Mouse (Mus musculus): ENCODE measurements at regions not wholly inside any gene's neighbourhood (a gene's known extent, or its start where the extent isn't known, plus 50 kb on each side); places are given as distances from the start of the nearest gene placed in this dataset.

DNA sequence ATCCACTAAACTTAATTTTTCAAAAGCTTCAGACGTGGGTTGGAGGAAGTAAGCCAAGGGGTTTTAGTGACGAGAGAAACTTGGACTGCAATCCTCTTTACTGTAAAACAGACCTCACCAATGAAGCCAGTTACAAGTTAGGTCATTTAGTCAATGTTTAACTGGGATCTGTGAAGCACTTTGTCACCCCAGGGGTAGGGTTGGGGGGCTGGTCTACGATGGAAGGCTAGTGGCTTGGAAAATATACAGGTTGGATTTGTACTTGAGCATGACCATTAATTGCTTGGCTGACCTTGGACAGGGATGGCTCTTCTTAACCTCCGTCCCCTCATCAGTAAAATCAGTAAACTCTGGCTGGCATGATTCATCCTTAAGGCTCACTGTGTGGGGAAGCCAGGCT lies 142.2 kb downstream of the Pax1 start:
- DNase-seq (ENCODE audit: low spot score) = no peak

DNA sequence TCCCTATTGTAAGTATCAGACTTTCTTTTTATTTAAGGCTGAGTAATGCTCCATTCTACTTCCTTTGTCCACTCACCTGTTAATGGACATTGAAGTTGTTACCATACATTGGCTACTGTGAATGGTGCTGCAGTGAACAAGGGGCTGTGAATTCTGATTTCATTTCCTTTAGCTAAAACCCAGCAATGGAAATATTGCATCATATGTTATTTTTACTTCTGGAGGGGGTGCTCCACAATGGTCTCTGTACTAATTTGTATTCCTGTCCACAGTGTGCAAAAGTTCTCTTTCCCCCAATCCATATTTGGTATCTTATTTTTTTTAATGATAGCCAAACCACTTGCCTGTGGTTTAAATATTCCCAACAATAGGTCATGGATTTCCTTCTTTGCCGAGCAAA lies 137.0 kb downstream of the Pax1 start:
- no peak for DNase-seq (ENCODE audit: low spot score)

DNA sequence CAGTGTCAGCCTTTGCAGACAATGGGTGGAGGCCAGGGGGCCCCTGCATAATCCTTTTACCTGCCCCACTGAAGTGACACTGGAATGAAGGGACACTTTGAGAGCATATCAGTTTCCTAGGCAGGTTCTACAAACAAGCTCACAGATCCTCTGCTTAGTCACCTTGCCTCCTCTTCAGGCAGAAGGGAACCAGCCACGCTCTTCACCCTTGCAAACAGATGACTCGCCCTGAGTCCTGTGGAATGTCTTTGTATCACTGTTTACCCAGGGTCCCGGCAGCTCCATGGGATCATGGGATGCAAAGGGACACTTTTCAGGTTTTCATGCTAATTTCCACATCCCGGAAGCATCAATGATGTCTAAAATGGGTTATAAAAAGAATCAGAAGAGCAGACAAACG lies 94.2 kb downstream of the Pax1 start:
- no peak for DNase-seq (ENCODE audit: low spot score)

DNA sequence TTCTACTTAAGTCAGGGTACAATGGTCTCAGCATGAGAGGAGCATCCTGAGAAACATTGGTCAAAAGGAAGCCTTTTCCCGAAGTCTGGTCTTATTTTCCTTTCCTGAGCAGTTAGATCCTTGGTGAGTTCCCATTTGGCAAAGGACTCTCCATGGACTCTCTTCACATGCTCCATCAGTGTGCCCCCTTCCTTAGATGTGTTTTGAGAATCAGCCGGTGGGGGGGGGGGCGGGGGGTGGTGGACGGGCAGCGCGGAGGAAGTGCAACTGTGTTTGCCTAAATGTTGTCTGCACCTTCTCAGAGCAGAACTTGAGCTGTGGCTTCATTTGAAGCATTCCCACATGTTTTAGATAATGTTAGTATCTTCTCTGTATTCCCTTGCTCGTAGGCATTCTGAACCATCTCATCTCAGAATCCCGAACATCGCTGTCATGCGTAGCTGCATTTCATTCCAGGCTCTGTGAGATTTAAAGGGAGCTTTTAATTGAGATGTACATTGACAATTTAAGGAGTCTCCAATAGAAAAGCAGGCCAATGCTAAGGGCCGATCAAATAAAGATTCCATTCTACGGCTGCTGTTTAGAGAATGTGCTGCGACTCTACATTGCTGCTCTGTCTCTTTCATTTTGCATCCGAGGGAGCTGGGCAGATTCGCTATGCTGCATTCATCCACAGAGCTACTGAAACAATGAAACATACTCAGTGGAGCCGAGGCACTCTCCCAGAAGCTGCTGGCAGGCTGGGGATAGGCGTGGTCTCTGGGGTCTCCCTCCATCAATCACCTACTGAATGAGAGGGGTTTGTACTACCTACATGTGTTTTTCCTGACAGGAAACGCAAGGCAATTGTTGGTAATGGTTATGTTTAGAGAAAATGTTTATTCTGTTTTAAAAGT lies 92.9 kb downstream of the Pax1 start:
- peak; percentile 41 for DNase-seq (ENCODE audit: low spot score)

All from retina, embryonic 14.5 days (tissue).